Mouse (Mus musculus) liver, embryonic 15.5 days (tissue): Measurements from ENCODE around the gene Pfn1. TPM values are rescaled to one million over a fixed set of nuclear protein-coding genes. Genes with fewer than 3 reads are reported as not detected.
A peak's percentile ranks its signal among the peaks of the same experiment; 100 is the strongest.

Source experiments
- ATAC-seq: fragments of 200-750 bp; cut with Nextera tagmentation; 2 replicates; pipeline ENCODE4 v1.8.0; 2017; ENCODE audit warnings: moderate number of reproducible peaks, mild to moderate bottlenecking, moderate library complexity; ENCODE audit not compliant: insufficient read depth
- H3K27ac ChIP-seq: fragments of 300-500 bp; sonication (generic); replicated peaks from 2 replicates; pipeline ENCODE4 v1.5.1; 2015; ENCODE audit warnings: mild to moderate bottlenecking, inconsistent platforms
- H3K27me3 ChIP-seq: fragments of 300-500 bp; sonication (generic); 2 replicates; pipeline ENCODE4 v1.6.1; 2015; ENCODE audit warnings: mild to moderate bottlenecking, inconsistent platforms
- H3K36me3 ChIP-seq: fragments of 300-500 bp; sonication (generic); replicated peaks from 2 replicates; pipeline ENCODE4 v1.6.1; 2015; ENCODE audit warnings: moderate library complexity, mild to moderate bottlenecking, inconsistent platforms
- H3K4me1 ChIP-seq: fragments of 300-500 bp; sonication (generic); replicated peaks from 2 replicates; pipeline ENCODE4 v1.6.1; 2015; ENCODE audit warnings: inconsistent platforms
- H3K4me2 ChIP-seq: fragments of 300-500 bp; sonication (generic); 2 replicates; pipeline ENCODE4 v1.6.1; 2015; ENCODE audit warnings: moderate library complexity, mild to moderate bottlenecking, inconsistent platforms
- H3K4me3 ChIP-seq: fragments of 300-500 bp; sonication (generic); replicated peaks from 2 replicates; pipeline ENCODE4 v1.5.1; 2015; ENCODE audit warnings: mild to moderate bottlenecking, inconsistent platforms
- H3K9ac ChIP-seq: fragments of 300-500 bp; sonication (generic); 2 replicates; pipeline ENCODE4 v1.6.1; 2015; ENCODE audit warnings: moderate library complexity, mild to moderate bottlenecking, inconsistent platforms
- H3K9me3 ChIP-seq: fragments of 300-500 bp; sonication (generic); replicated peaks from 2 replicates; pipeline ENCODE4 v1.6.1; 2016; ENCODE audit warnings: inconsistent platforms
- WGBS: fragments of 180-500 bp; shearing (Covaris S2); methylation state at CpG from one replicate; pipeline ENCODE4 v1.1.7; 2015; ENCODE audit warnings: mixed read lengths; ENCODE audit not compliant: insufficient replicate concordance; 5-methylcytosine and 5-hydroxymethylcytosine counted together
- polyA plus RNA-seq: library from polyadenylated mRNA; unstranded; fragments of >200 nt; fragmentation: Nextera tagmentation; extraction: Ambion mirVana; gene quantifications from 2 replicates; pipeline ENCODE4 v1.2.1, GENCODE M21; 2015

Gene Pfn1
- polyA plus RNA-seq, result 927 and 1,040 TPM in 2 replicates

DNA sequence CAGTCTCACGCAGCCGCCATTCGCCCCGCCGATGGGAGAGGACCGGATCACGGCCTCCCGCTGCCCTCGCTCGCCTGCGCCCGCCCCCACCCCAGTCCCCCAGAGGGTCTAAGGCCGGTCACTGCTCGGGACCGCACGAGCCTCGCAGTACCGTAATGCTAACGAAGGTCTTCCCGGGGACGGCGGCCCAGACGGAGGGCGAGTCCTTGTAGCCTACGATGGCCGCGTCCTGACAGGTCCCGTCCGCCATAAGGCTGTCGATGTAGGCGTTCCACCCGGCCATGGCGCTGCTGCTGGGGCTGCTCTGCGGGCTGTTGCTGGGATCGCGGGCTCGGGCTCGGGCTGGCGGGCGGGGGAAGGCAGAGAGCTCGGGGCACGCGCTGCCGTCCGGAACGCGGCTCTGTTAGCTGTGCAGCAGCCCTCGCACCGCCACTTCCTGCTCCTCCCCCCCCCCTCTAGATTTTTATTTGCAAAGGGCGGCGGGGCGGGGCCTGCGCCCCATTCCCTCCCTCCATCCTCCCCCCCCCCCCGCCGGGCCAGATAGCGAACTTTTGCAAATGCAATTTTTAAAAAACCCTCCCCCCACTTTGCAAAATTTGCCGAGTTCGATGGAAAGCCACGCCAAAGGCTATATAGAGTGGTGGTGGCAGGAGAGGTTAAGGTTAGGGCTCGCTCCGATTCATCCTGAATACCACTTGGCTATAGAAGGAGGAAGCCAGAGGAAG, at the start of gene Pfn1:
Pfn1 (minus strand) TSS at position 447 of the 725 bp plus-strand sequence.
- ATAC-seq, result peak; percentile 57
- peaks cover 16% of the 10 kb centered on the region for H3K27me3 ChIP-seq
- H3K4me3 ChIP-seq, result peak within 1 kb of the TSS; percentile 99
- no peaks in the 10 kb centered on the region for H3K9me3 ChIP-seq
- peak within 1 kb of the TSS; percentile 98 for H3K9ac ChIP-seq
- peaks cover 72% of the 10 kb centered on the region for H3K4me1 ChIP-seq
- peak within 1 kb of the TSS; percentile 99 for H3K4me2 ChIP-seq
- peak within 1 kb of the TSS; percentile 99 for H3K27ac ChIP-seq
- H3K36me3 ChIP-seq, result peaks cover 37% of the 10 kb centered on the region
- under 1% methylated on average over 57 of the region's 61 CpGs for WGBS

DNA sequence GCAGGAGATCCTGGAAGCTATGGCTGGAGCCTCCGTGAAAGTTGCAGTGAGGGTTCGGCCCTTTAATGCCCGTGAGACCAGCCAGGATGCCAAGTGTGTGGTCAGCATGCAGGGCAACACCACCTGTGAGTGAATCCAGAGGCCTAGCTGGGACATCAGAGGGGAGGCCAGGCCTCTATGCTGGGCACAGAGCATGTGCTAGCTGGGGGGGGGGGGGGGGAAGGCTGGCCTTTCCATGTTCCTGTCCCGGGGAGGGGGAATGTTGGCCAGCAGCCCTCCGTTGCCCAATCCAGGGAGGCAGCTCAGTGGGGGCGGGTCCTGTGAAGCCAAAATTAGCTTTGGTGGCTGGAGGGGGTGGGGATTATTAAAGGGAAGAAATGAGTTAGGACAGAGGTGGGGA, 48.3 kb upstream of the Pfn1 start:
- Histone ChIP-seq H3K27ac (no peak overlapping the region), H3K4me3 (no peak overlapping the region), H3K9me3 (no peaks in the 10 kb centered on the region), H3K27me3 (peaks cover 38% of the 10 kb centered on the region), H3K4me2 (peak overlapping the region; percentile 95), H3K4me1 (peaks cover 34% of the 10 kb centered on the region), H3K36me3 (peaks cover 26% of the 10 kb centered on the region), H3K9ac (no peak overlapping the region)
- WGBS, result 73% methylated on average over 6 of the region's 6 CpGs
- ATAC-seq, result no peak

DNA sequence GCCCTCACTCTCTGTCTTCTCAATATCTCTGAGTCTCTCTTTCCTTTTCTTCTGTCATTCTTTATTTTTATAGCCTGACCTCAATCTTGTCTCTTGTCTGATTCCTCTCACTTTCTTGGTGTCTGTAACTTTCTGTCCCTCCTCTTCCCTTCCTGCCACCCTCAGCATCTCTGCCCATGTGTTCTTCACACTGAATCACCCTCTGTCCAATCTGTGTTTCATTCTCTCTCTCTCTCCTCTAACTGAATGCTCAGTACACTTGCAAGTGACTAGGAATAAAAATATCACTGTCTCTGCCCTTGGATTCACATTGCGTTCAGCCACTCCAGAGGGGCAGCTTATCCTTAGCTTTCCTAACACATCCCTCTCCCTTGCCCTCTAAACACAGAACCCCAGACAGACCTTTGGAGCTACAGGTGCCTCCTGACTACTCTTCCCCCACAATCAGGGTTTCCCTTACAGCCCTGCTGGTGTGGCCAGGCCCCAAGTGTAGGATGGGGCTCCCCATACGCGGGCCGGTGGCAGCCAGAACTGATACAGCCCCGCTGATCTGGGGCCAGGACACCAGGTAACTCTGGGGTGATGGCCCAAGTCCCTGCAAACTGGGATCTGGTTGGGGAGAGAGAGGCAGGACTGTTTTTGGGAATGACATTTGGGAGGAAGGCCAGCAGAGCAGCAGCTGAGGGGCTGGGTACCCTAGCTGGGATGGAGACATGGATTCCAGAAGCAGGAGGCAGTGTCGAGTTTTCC, 47.7 kb upstream of the Pfn1 start:
- H3K27me3 ChIP-seq, result peaks cover 41% of the 10 kb centered on the region
- 66% methylated on average over 6 of the region's 6 CpGs for whole genome bisulfite sequencing
- H3K4me2 ChIP-seq, result peak overlapping the region; percentile 95
- peaks cover 26% of the 10 kb centered on the region for H3K36me3 ChIP-seq
- 0 out of 2 replicates have a peak overlapping the region, but pooled peaks have one; percentile 20 for H3K27ac ChIP-seq
- ATAC-seq, result no peak
- H3K4me1 ChIP-seq, result peaks cover 34% of the 10 kb centered on the region
- H3K4me3 ChIP-seq, result 0 out of 2 replicates have a peak overlapping the region, but pooled peaks have one; percentile 4
- H3K9me3 ChIP-seq, result no peaks in the 10 kb centered on the region
- no peak overlapping the region for H3K9ac ChIP-seq

DNA sequence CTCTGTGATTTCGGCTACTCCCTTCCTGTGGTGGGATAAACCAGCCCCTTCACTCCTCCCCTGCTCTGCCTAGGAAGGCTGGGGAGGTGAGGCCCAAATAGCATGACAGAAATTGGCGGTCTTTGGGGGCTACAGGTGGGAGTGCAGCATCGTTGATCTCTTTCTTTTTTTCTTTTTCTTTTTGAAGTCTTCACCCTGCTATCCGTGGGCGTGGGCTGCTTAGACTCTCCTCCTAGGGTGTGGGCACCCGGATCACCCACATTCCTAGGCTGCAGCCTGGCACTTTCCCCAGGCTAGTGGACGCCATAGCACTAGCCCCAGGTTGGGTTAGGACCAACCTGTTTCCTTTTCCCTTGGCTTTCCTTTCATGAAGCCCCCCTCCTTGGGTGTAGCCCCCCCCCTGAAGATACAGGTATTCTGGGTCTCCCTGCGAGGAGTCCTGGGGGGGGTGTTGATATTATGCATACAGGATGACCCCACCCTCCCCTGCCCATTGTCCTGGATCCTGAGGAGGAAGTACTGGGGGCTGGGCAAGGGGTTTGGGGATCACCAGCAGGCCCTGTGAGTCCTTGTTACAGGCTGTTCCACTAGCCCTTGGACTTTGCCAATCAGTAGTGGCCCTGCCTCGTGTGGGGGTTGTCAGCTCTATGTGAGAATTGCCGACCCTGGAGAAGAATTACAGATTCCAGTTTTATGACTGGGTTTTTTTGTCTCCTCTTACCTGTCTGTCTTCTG, 46.9 kb upstream of the Pfn1 start:
- WGBS, result 16% methylated on average over 10 of the region's 10 CpGs
- H3K9ac ChIP-seq, result peak overlapping the region; percentile 67
- H3K4me2 ChIP-seq, result peak overlapping the region; percentile 95
- peaks cover 48% of the 10 kb centered on the region for H3K27me3 ChIP-seq
- no peaks in the 10 kb centered on the region for H3K9me3 ChIP-seq
- ATAC-seq, result no peak
- peaks cover 18% of the 10 kb centered on the region for H3K36me3 ChIP-seq
- H3K4me3 ChIP-seq, result peak overlapping the region; percentile 75
- peak overlapping the region; percentile 84 for H3K27ac ChIP-seq
- peaks cover 34% of the 10 kb centered on the region for H3K4me1 ChIP-seq

DNA sequence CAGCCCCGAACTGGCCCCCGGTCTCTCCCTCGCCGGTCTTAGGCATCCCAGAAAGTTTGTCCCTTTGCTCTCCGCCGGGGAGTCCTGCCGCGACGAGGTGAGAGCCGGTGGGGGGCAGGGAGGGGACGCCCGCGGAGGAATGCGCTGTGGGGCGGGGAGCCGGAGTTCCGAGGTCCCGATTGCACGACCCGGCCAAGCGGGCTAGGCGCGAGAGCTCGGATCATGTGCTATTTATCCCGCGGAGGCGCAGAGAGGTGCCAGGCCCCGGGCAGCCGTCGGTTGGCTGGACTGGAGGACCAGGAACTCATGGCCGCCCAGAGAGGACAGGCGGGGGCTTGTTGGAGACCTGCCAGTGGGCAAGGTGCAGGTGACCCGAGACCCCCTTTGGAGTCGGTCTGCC, 46.2 kb upstream of the Pfn1 start:
- H3K27me3 ChIP-seq, result peaks cover 52% of the 10 kb centered on the region
- peak overlapping the region; percentile 75 for H3K4me3 ChIP-seq
- peak overlapping the region; percentile 67 for H3K9ac ChIP-seq
- ATAC-seq, result peak; percentile 33
- peaks cover 11% of the 10 kb centered on the region; the same call in 1 of the 2 replicates for H3K36me3 ChIP-seq
- WGBS, result under 1% methylated on average over 34 of the region's 34 CpGs
- peaks cover 29% of the 10 kb centered on the region for H3K4me1 ChIP-seq
- H3K4me2 ChIP-seq, result peak overlapping the region; percentile 95
- H3K27ac ChIP-seq, result peak overlapping the region; percentile 84
- H3K9me3 ChIP-seq, result no peaks in the 10 kb centered on the region

DNA sequence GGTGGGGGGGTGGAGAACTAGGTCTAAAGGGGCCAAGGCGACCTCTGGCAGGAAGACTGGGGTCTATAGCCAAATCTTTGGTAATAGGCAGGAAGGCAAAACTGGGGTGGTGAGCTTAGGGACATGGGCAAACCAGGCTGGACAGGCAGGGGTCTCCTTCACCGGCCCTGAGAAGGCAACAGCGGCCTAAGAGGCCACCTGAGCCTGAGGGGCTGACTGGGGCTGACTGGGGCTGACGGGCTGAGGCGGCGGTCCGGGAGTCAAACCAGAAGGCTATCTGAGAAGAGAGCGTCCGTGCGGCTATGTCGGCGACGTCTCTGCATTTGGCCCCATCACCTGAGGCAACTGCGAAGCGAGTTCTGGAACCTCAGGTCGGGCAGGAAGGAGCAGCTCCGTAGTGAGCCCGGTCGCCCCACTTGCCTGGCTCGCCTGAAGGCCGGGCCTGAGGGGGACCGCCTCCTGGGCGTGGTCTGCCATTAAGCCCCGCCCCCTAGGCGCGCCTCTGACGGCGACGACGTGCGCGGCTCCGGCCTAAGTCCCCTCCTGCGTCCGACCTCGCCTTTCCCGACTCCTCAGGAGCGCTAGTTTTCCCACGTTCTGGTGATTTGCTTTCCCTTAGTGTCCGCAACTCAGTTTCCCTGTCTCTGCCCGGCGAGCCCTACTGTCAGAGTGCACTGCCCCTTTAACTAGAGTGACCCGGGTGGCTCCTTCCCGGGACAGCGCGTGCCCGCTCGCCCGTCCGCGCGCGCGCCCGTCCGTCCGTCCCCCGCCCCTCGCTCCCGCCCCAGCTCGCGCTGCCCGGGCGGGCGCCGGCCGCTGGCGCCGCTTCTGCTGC, 45.5 kb upstream of the Pfn1 start, which contains the start of the genes Inca1 and Kif1c:
Inca1 (minus strand) TSS at position 434 of the 835 bp plus-strand sequence.
Kif1c (plus strand) TSS at position 827 of the 835 bp plus-strand sequence.
- peaks cover 56% of the 10 kb centered on the region for H3K27me3 ChIP-seq
- H3K36me3 ChIP-seq, result peaks cover 8% of the 10 kb centered on the region; the same call in 1 of the 2 replicates
- no peaks in the 10 kb centered on the region for H3K9me3 ChIP-seq
- peak within 1 kb of the TSS; percentile 95 for H3K4me2 ChIP-seq
- WGBS, result 2% methylated on average over 68 of the region's 69 CpGs
- peak within 1 kb of the TSS; percentile 84 for H3K27ac ChIP-seq
- peak; percentile 92 for ATAC-seq
- peak within 1 kb of the TSS; percentile 67 for H3K9ac ChIP-seq
- H3K4me3 ChIP-seq, result peak within 1 kb of the TSS; percentile 75
- peaks cover 27% of the 10 kb centered on the region for H3K4me1 ChIP-seq

DNA sequence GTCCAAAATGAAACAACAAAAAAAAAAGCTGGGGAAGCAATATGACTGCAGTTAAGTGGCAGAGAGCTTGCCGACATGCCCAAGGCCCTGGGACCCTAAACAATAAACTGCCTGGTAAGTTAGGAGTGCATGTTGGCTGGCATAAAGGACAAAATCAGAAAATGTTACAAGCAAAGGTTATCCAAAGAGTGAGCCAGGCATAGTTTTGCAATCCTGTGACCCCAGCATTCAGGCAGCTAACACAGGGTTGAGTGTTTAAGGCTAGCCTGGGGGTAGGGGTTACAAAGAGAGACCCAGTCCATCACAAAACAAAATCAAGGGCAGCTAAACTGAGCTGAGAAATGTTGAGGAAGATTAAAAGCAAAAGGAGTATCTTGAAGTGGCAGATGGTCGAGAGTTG, 44.6 kb upstream of the Pfn1 start:
- H3K4me3 ChIP-seq, result no peak overlapping the region
- no peak overlapping the region for H3K27ac ChIP-seq
- H3K9ac ChIP-seq, result no peak overlapping the region
- 51% methylated on average over 2 of the region's 2 CpGs for WGBS
- peaks cover 56% of the 10 kb centered on the region for H3K27me3 ChIP-seq
- ATAC-seq, result no peak
- peak overlapping the region; percentile 95 for H3K4me2 ChIP-seq
- no peaks in the 10 kb centered on the region for H3K36me3 ChIP-seq
- peaks cover 27% of the 10 kb centered on the region for H3K4me1 ChIP-seq
- no peaks in the 10 kb centered on the region for H3K9me3 ChIP-seq

DNA sequence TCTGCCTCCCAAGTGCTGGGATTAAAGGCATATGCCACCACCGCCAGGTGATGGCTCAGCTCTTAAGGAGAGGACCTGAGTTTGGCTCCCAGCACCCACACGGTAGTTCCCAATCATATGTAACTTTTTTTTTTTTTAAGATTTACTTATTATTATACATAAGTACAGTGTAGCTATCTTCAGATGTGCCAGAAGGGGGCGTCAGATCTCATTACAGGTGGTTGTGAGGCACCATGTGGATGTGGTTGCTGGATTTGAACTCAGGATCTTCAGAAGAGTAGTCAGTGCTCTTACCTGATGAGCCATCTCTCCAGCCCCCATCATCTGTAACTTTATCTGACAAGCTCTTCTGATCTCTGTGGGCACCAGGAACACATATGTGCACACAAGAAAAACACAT, 42.9 kb upstream of the Pfn1 start:
- WGBS, result 63% methylated on average over 3 of the region's 3 CpGs
- no peak overlapping the region for H3K4me3 ChIP-seq

DNA sequence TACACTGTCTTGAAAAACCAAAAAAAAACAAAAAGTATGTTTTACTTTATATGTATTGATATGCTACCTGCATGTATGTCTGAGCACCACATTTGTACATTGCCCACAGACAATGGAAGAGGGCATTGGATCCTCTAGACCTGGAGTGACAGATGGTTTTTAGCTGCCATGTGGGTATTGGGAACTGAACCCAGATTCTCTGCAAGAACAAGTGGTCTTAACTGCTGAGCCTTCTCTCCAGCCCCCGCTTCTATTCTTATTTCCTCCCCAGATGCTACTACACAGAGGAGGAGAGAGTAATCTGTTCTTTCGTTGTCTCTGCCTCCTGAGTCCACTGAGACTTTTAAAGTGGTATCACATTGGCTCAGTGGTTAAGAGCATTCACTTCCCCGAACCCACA, 39.1 kb upstream of the Pfn1 start:
- no peak for ATAC-seq
- no peaks in the 10 kb centered on the region for H3K9me3 ChIP-seq

More for the DNA sequence above, 42.9 kb upstream of the Pfn1 start:
- Histone ChIP-seq H3K4me2 (no peak overlapping the region), H3K27me3 (peaks cover 56% of the 10 kb centered on the region), H3K36me3 (no peaks in the 10 kb centered on the region), H3K27ac (no peak overlapping the region), H3K9me3 (no peaks in the 10 kb centered on the region), H3K9ac (no peak overlapping the region), H3K4me1 (peaks cover 23% of the 10 kb centered on the region)
- no peak for ATAC-seq

DNA sequence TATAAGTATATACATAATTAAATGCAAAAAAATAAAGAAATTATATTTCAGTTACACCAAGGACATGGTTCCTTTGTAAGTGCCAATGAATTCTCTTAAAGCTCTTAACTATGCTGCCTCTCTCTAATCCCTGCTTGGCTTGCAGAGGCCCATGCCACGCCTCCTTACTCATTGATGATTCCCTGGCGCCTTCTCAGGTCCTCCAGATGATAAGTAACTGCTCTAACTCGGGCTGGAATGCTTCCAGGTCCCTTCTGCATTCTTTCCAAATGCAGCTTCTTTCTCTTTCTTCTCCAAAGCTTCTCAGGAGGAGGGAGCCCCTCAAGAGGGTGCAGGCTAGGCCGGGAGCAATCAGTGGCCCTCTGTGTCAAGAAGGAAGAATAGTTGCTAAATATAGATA, 35.1 kb upstream of the Pfn1 start:
- H3K27me3 ChIP-seq, result 0 out of 2 replicates have a peak, but pooled peaks cover 13% of the 10 kb centered on the region
- H3K27ac ChIP-seq, result no peak overlapping the region
- H3K9ac ChIP-seq, result no peak overlapping the region
- WGBS, result 49% methylated on average over 4 of the region's 4 CpGs
- H3K4me3 ChIP-seq, result no peak overlapping the region
- peaks cover 27% of the 10 kb centered on the region for H3K4me1 ChIP-seq
- ATAC-seq, result no peak
- H3K9me3 ChIP-seq, result no peaks in the 10 kb centered on the region
- no peak overlapping the region for H3K4me2 ChIP-seq
- H3K36me3 ChIP-seq, result no peaks in the 10 kb centered on the region

More for the DNA sequence above, 39.1 kb upstream of the Pfn1 start:
- Histone ChIP-seq H3K36me3 (no peaks in the 10 kb centered on the region), H3K27me3 (peaks cover 35% of the 10 kb centered on the region), H3K27ac (no peak overlapping the region), H3K4me3 (no peak overlapping the region), H3K4me2 (no peak overlapping the region), H3K4me1 (0 out of 2 replicates have a peak, but pooled peaks cover 5% of the 10 kb centered on the region), H3K9ac (no peak overlapping the region)
- 43% methylated on average over 3 of the region's 3 CpGs for WGBS
